Mouse (Mus musculus): ENCODE data around the gene Nup160. TPM values are rescaled to one million over a fixed set of nuclear protein-coding genes. Genes with fewer than 3 reads are reported as not detected.

Nup160 gene
- polyA plus RNA-seq, 1 experiment, result 24.1 TPM

GRCm38 (mm10) chr2:90746538-90746865 is 69.5 kb downstream of the Nup160 start:
- peak; percentile 28 for DNase-seq (ENCODE audit: low read depth)
- TF ChIP-seq CTCF (IDR thresholded peaks at IDR 0.05; ENCODE audit: borderline replicate concordance, extremely low read depth, insufficient read depth, insufficient read length) (no peak), POLR2A (IDR thresholded peaks at IDR 0.05; ENCODE audit: borderline replicate concordance, extremely low read depth, insufficient read depth, insufficient read length, poor library complexity, severe bottlenecking) (no peak)

GRCm38 (mm10) chr2:90747131-90747530 is 70.1 kb downstream of the Nup160 start:
- TF ChIP-seq CTCF (IDR thresholded peaks at IDR 0.05; ENCODE audit: borderline replicate concordance, extremely low read depth, insufficient read depth, insufficient read length), result no peak
- no peak for TF ChIP-seq POLR2A (IDR thresholded peaks at IDR 0.05; ENCODE audit: borderline replicate concordance, extremely low read depth, insufficient read depth, insufficient read length, poor library complexity, severe bottlenecking)
- no peak for DNase-seq (ENCODE audit: low read depth)

GRCm38 (mm10) chr2:90749676-90750459 is 72.9 kb downstream of the Nup160 start:
- TF ChIP-seq CTCF (IDR thresholded peaks at IDR 0.05; ENCODE audit: borderline replicate concordance, extremely low read depth, insufficient read depth, insufficient read length) (no peak), POLR2A (IDR thresholded peaks at IDR 0.05; ENCODE audit: borderline replicate concordance, extremely low read depth, insufficient read depth, insufficient read length, poor library complexity, severe bottlenecking) (no peak)
- DNase-seq (ENCODE audit: low read depth), result no peak

- DNase-seq (ENCODE audit: low read depth), result no peak
- TF ChIP-seq POLR2A (IDR thresholded peaks at IDR 0.05; ENCODE audit: borderline replicate concordance, extremely low read depth, insufficient read depth, insufficient read length, poor library complexity, severe bottlenecking), result no peak
- TF ChIP-seq CTCF (IDR thresholded peaks at IDR 0.05; ENCODE audit: borderline replicate concordance, extremely low read depth, insufficient read depth, insufficient read length), result no peak
Observed at GRCm38 (mm10) chr2:90753565-90753964, 76.5 kb downstream of the Nup160 start.

GRCm38 (mm10) chr2:90754188-90754587 is 77.2 kb downstream of the Nup160 start:
- DNase-seq (ENCODE audit: low read depth), result no peak
- no peak for TF ChIP-seq CTCF (IDR thresholded peaks at IDR 0.05; ENCODE audit: borderline replicate concordance, extremely low read depth, insufficient read depth, insufficient read length)
- no peak for TF ChIP-seq POLR2A (IDR thresholded peaks at IDR 0.05; ENCODE audit: borderline replicate concordance, extremely low read depth, insufficient read depth, insufficient read length, poor library complexity, severe bottlenecking)

- no peak for TF ChIP-seq CTCF (IDR thresholded peaks at IDR 0.05; ENCODE audit: borderline replicate concordance, extremely low read depth, insufficient read depth, insufficient read length)
- no peak for DNase-seq (ENCODE audit: low read depth)
Observed at GRCm38 (mm10) chr2:90765123-90765522, 88.1 kb downstream of the Nup160 start.

GRCm38 (mm10) chr2:90781323-90781722 is 104.3 kb downstream of the Nup160 start:
- no peak for DNase-seq (ENCODE audit: low read depth)
- TF ChIP-seq CTCF (IDR thresholded peaks at IDR 0.05; ENCODE audit: borderline replicate concordance, extremely low read depth, insufficient read depth, insufficient read length) (no peak), POLR2A (IDR thresholded peaks at IDR 0.05; ENCODE audit: borderline replicate concordance, extremely low read depth, insufficient read depth, insufficient read length, poor library complexity, severe bottlenecking) (no peak)

GRCm38 (mm10) chr2:90781938-90782337 is 104.9 kb downstream of the Nup160 start:
- TF ChIP-seq CTCF (IDR thresholded peaks at IDR 0.05; ENCODE audit: borderline replicate concordance, extremely low read depth, insufficient read depth, insufficient read length) (no peak), POLR2A (IDR thresholded peaks at IDR 0.05; ENCODE audit: borderline replicate concordance, extremely low read depth, insufficient read depth, insufficient read length, poor library complexity, severe bottlenecking) (no peak)
- no peak for DNase-seq (ENCODE audit: low read depth)

GRCm38 (mm10) chr2:90782458-90782857 is 105.4 kb downstream of the Nup160 start, which contains the start of gene Agbl2:
Gene Agbl2, plus strand, starts transcription at chr2:90782727.
- DNase-seq (ENCODE audit: low read depth), result peak; percentile 23
- TF ChIP-seq CTCF (IDR thresholded peaks at IDR 0.05; ENCODE audit: borderline replicate concordance, extremely low read depth, insufficient read depth, insufficient read length) (no peak), POLR2A (IDR thresholded peaks at IDR 0.05; ENCODE audit: borderline replicate concordance, extremely low read depth, insufficient read depth, insufficient read length, poor library complexity, severe bottlenecking) (no peak)

- DNase-seq (ENCODE audit: low read depth), result no peak
- TF ChIP-seq POLR2A (IDR thresholded peaks at IDR 0.05; ENCODE audit: borderline replicate concordance, extremely low read depth, insufficient read depth, insufficient read length, poor library complexity, severe bottlenecking) (no peak), CTCF (IDR thresholded peaks at IDR 0.05; ENCODE audit: borderline replicate concordance, extremely low read depth, insufficient read depth, insufficient read length) (no peak)
Observed at GRCm38 (mm10) chr2:90782901-90783486, 106.0 kb downstream of the Nup160 start.

Other genes with a start within 250 kb of the Nup160 start
- 6.1 and 11.7 TPM in 2 replicates for gene Ptprj, start 96.6 kb upstream of the Nup160 start, polyA plus RNA-seq (2012; rRNA removed)
- 97.7 and 124 TPM in 2 replicates for gene Fnbp4, start 68.2 kb downstream of the Nup160 start, polyA plus RNA-seq (2012; rRNA removed)
- 0.72 and 1.4 TPM in 2 replicates for gene Agbl2, start 105.5 kb downstream of the Nup160 start, polyA plus RNA-seq (2012; rRNA removed)
- gene Mtch2, start 169.9 kb downstream of the Nup160 start, polyA plus RNA-seq (2012; rRNA removed), result 145 and 167 TPM in 2 replicates
- gene C1qtnf4, start 208.6 kb downstream of the Nup160 start, polyA plus RNA-seq (2012; rRNA removed), result 165 and 182 TPM in 2 replicates
- 42.3 and 44.8 TPM in 2 replicates for gene Kbtbd4, start 227.5 kb downstream of the Nup160 start, polyA plus RNA-seq (2012; rRNA removed)
- 144 and 185 TPM in 2 replicates for gene Ndufs3, start 227.6 kb downstream of the Nup160 start, polyA plus RNA-seq (2012; rRNA removed)

Data from brain, embryonic 14.5 days (tissue).